Mouse (Mus musculus): ENCODE measurements around the gene Cstb.
"Not testable (repeated sequence)": the region's sequence is repeated elsewhere in the genome, so short reads cannot be mapped to it uniquely, and the experiment has no call there.

Gene Cstb

DNA sequence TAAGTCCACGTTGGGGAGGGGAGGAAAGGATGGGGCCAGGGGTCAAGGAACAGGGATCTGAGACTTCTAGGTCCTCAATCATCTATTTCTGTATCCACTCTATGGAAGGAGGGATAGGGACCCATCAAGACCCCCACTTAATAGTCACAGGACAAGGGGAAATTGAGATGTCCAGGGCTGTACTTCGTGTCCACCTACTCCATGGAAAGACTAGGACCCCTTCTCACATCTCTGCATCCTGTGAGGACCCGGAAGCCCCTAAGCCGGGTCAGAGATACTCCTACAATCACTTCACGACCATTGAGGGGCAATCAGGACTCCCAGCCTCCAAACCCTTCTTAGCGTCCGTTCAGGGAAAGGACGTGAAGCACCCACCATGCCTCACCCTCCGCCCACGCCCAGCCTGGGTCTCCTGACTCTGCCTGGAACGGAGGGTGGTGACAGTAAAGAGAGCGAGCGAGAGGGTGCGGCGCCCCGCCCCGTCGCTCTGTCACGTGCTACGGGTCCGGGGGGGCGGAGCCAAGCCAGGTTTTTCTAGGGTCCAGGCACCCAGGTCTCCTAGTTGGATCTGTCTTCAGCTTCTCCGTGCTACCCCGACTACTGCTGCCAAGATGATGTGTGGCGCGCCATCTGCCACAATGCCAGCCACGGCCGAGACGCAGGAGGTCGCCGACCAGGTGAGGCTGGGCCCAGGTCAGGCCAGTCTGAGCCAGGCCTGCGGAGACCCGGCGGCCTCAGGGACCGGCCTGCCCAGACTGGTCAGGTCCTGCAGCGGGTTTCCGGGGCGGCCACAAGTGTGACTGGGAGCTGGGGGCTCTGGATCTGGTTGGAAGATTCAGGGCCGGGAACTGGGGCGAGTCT, at the start of gene Cstb:
TSS of gene Cstb (plus strand) at position 489 of the 861 bp plus-strand sequence.
- DNase-seq (ENCODE audit: low spot score in 2 of 2): peak; percentile 71 to 86

DNA sequence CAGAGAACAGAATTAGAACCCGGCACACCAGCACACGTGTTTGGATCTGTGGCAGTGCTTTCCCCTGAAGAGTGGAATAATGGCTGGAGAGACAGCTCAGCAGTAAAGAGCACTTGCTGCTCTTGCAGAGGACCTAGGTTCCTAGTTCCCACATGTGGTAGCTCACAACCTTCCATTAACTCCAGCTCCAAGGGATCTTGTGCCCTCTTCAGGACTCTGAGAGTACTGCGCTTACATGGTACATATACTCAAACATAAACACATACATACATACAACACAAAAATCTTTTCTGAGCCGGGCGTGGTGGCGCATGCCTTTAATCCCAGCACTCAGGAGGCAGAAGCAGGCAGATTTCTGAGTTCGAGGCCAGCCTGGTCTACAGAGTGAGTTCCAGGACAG, 47.0 kb upstream of the Cstb start:
- DNase-seq (ENCODE audit: low spot score in 2 of 2): no peak

DNA sequence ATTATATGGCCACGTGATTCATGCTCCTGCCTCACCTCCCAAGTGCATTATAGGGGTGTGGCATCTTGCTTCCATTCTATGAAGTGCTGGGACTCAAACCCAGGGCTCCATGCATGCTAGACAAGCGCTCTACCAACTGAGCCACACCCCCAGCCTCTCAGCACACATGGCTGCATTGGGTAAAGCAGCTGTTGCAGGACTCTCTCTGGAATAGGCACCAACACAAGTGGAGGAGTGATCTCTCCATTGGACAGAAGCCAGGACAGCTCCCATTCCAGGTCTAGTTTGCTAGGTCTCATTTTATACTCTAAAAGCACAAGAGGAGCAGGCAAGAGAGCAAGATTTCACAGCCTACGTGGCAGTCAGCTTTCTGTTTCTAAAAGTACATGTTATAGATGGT, 41.9 kb upstream of the Cstb start:
- DNase-seq (ENCODE audit: low spot score in 2 of 2): no peak

DNA sequence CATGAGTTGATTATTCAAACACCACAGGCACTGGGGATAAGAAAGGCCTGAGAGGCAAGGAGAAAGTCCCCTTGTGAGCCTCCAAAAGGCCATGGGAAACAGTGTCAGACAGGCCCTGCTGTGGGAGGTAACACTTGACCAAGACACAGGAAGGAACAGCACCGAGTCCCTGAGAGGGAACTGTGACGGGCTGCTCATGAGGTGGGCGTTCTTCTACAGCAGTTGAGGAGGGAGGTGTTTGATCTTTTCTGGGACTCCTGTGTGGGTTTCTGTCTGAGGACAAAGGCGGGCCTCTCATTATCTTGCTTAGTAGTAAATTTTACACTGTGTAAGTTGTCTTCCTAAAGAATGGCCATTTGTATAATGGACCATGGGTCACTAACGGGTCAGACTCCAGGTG, 39.9 kb upstream of the Cstb start:
- DNase-seq (ENCODE audit: low spot score in 2 of 2): no peak

DNA sequence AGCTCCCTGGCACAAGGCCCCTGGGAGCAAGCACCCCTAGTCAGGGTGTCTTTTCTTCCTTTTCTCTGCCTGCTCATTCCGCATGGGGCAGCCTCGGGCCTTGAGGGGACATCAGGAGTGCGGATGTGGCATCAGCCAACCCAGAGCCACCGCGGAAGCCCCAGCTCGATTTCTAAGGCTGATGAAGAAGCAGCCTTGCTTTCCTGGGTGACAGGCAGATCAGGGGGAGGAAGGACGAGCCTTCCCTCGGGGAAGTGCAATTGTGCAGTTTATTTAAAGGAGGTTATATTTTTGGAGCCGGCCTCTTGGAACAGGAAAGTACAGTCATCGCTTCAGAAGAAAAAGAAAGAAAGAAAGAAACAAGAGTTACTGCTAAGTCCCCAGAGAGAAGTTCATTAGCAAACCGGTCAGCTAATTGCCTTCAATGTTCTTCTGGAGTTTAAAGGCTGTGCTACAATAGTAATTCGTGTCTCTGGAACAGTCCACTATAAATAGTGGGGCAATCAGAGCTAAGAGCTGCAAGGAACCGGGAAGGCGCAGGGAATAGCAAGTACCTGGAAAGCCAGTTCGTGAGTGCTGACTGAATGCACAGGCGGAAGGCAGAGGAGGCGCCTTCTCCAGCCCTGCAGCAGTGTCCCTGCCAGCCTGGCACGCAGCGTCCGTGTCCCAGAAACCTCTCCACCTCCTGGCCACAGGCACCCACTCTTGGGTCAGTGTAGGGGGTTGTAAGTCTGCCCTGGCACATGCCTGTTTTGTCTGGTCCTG, 37.1 kb upstream of the Cstb start:
- no peak for DNase-seq (ENCODE audit: low spot score in 2 of 2)

DNA sequence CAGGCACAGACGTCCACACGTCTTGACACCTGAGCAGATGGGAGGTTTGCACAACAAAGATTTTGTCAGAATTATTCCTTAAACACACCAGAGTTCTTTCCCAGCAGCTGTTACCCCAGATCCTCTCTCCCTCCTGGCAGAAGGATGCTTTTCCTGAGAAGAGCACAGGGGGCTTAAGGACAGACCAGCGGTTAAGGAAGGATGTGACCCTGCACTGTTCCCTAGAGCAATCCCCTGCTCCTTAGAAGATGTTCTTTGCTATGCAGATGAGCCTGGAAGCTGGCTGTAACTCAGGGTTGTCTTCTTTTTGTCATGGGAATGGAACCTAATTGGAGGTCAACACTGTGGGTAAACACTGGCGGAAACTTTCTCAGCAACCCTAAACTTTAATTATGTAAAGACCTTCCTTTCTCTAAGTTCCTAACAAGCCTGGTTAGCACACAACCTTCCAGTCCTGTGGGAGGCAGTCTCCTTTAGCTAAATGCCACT, 34.4 kb upstream of the Cstb start:
- DNase-seq (ENCODE audit: low spot score in 2 of 2): no peak

- DNase-seq (ENCODE audit: low spot score in 2 of 2): peak; percentile 71 to 76
Observed at GRCm38 (mm10) chr10:78392072-78392471, 33.4 kb upstream of the Cstb start.

- no peak for DNase-seq (ENCODE audit: low spot score in 2 of 2)
Observed at GRCm38 (mm10) chr10:78395377-78395776, 30.1 kb upstream of the Cstb start.

DNA sequence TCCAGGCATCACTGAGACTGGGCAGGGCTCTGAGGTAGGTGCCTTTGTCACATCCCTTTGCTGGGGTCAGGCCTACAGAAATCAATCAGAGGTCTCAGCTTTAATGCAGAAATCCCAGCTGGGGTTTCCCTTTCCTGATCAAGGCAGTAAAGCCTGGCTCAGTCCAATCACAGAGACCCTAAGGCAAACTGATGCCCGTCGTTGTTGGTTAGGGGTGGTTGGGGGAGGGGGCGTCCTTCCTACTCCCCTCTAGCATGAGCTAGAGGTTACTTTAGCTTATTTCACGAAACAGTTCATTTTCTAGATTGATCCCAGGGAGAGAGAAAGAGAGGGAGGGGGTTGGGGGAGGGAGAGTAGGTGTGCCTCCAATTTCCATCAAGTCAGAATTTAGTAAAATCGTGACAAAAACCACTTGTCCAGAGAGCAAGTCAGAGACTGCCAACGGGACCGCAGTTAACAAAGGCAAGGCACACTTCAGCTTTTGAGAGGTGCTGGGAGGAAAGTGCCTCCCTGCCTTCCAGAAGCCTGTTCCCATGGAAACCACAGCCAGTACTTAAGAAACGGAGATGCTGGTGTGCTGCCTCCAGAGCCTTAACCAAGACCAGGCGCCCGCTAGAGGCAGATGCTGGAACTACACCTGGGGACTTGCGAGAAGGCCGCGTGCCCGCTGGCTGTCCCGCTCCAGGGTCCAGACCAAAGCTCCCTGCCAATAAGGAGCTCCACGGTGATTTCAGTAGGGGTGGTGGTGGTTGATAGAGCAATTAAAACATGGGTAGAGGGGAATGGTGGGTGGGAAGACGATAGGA, 29.4 kb upstream of the Cstb start:
- peak; percentile 76 to 87 for DNase-seq (ENCODE audit: low spot score in 2 of 2)

- DNase-seq (ENCODE audit: low spot score in 2 of 2): no peak
Observed at GRCm38 (mm10) chr10:78396625-78396885, 28.9 kb upstream of the Cstb start.

GRCm38 (mm10) chr10:78399090-78399657, 26.3 kb upstream of the Cstb start:
- DNase-seq (ENCODE audit: low spot score in 2 of 2): peak in 1 of 2 experiments; percentile 57

- no peak for DNase-seq (ENCODE audit: low spot score in 2 of 2)
Observed at GRCm38 (mm10) chr10:78401127-78401526, 24.3 kb upstream of the Cstb start.

- no peak for DNase-seq (ENCODE audit: low spot score in 2 of 2)
Observed at GRCm38 (mm10) chr10:78402301-78402922, 23.1 kb upstream of the Cstb start.

GRCm38 (mm10) chr10:78406152-78406551, 19.3 kb upstream of the Cstb start:
- DNase-seq (ENCODE audit: low spot score in 2 of 2): no peak

DNA sequence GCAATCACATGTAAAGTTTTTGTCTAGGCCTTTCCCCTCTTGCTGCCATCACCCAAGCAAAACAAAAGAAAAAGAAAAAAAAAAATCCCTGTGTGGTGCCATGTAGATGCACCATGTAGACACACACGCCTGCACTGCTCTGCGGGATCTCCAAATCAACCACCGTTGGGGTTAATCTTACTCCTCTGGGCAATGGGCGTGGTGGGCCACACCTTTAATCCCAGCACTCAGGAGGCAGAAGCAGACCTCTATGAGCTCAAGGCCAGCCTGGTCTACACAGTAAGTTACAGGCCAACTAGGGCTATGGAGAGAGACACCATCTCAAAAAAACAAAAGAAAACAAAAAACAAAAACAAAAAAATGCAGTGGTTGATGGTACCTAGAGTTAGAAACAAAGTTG, 18.3 kb upstream of the Cstb start:
- DNase-seq (ENCODE audit: low spot score in 2 of 2): no peak

DNA sequence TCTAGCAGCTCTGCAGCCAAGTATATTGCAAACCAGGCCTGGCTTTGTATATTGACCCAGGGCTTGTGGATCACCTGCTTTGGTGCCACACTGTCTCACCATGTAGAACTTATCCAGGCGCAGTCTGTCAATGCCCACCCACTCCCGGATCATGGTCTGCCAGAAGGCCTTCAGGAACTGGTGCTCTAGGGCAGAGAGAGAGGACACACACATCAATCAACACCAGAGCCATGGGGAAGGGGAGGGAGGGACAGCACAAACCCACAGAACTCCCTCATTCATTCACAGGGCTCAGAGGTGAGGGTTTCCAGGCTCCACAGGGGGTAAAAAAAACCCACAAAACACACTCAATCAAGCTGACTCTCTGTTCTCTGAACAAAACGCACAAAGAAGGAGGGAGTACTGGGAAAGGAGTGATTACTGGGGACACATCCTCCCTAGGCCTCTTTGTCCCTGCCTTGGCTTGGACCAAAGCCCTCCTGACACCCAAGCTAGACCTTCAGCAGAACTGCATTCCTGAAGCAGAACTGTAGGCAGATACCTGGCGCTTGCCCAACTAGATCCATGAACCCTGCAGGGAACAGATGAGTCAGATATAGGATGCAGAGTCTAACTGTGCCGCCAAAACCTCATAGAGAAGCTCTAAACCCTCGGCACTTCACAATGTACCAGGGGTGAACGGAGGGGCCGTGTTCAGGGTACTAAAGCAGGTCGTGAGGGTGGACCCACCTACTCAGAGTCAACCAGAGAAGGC, 16.3 kb upstream of the Cstb start:
- no peak for DNase-seq (ENCODE audit: low spot score in 2 of 2)

- DNase-seq (ENCODE audit: low spot score in 2 of 2): no peak
Observed at GRCm38 (mm10) chr10:78411851-78412250, 13.6 kb upstream of the Cstb start.

GRCm38 (mm10) chr10:78412319-78413151, 12.9 kb upstream of the Cstb start, which contains the start of gene Rrp1:
Gene Rrp1, minus strand, starts transcription at chr10:78413043.
- peak; percentile 93 to 96 for DNase-seq (ENCODE audit: low spot score in 2 of 2)

- DNase-seq (ENCODE audit: low spot score in 2 of 2): no peak
Observed at GRCm38 (mm10) chr10:78413152-78413520, 12.3 kb upstream of the Cstb start.

- DNase-seq (ENCODE audit: low spot score in 2 of 2): not testable (repeated sequence)
Observed at GRCm38 (mm10) chr10:78414936-78415335, 10.5 kb upstream of the Cstb start.
